Mouse (Mus musculus): ENCODE measurements at regions not wholly inside any gene's neighbourhood (a gene's known extent, or its start where the extent isn't known, plus 50 kb on each side); places are given as distances from the start of the nearest gene placed in this dataset.

DNA sequence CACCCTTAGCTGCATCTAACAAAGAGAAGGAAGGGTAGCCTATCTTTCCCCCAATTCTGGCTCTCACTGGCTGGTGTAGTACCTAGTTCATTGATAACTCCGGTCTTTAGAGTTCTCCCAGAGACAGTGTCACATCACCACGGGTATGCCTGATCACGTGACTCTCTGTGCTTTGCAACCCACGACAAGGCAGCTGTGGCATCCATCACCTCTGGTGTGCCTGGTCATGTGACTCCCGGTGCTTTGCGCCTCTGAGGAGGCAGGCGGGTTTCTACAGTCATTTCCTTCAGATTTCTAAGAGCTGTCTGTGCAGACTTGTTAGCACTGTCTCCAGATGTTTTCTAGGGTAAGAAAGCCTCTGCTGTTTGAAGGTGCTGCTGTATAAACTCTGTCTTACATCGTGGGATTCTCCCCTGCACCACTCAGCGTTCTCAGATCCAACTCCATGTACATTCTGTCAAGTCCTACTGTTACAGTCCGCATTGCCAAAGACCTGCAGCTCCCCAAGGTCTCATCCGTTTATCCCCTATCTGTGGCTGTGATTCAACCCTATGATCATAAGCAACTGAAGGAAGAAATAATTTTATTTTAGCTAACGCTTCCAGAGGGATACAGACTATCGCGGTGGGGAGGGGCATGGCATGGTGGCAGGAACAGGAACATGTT lies 201.5 kb upstream of the Phyhipl start:
- DNase-seq (ENCODE audit: low read depth, low spot score), result no peak
- Histone ChIP-seq H3K79me2 (ENCODE audit: control insufficient read depth, insufficient read depth, low read length, poor library complexity) (no peaks in the 10 kb centered on the region), H3K4me3 (ENCODE audit: control insufficient read depth in 1 of 2, insufficient read depth in 1 of 2, low read depth in 2 of 2, low read length in 2 of 2) (no peak overlapping the region), H3K4me1 (ENCODE audit: control insufficient read depth in 1 of 2, insufficient read depth in 2 of 2, low read length in 2 of 2) (no peaks in the 10 kb centered on the region), H3K36me3 (ENCODE audit: control insufficient read depth in 1 of 2, insufficient read depth in 2 of 2, low read length in 2 of 2) (no peaks in the 10 kb centered on the region), H3K9me3 (replicated peaks; ENCODE audit: insufficient read depth, low read length) (no peaks in the 10 kb centered on the region), H3K9ac (ENCODE audit: control insufficient read depth, low read depth, low read length, poor library complexity, severe bottlenecking) (no peak overlapping the region), H3K27me3 (ENCODE audit: control insufficient read depth in 1 of 2, insufficient read depth in 2 of 2, low read length in 2 of 2) (no peaks in the 10 kb centered on the region), H3K27ac (ENCODE audit: control insufficient read depth, low read depth, low read length) (no peak overlapping the region)
- TF ChIP-seq ELF1 (IDR thresholded peaks at IDR 0.05; ENCODE audit: low read depth, low read length), result no peak
- TF ChIP-seq ZKSCAN1 (IDR thresholded peaks at IDR 0.05; ENCODE audit: low read depth, low read length), result no peak
- no peak for TF ChIP-seq RAD21 (IDR thresholded peaks at IDR 0.05; ENCODE audit: low read depth, low read length)
- no peak for TF ChIP-seq MYC (IDR thresholded peaks at IDR 0.05; ENCODE audit: low read depth, low read length)
- TF ChIP-seq ZNF384 (IDR thresholded peaks at IDR 0.05; ENCODE audit: low read depth, low read length), result no peak
- no peak for TF ChIP-seq MYB (IDR thresholded peaks at IDR 0.05; ENCODE audit: low read depth, low read length)
- TF ChIP-seq POLR2AphosphoS2 (IDR thresholded peaks at IDR 0.05; ENCODE audit: low read length), result no peak
- no peak for TF ChIP-seq MAZ (IDR thresholded peaks at IDR 0.05; ENCODE audit: low read depth, low read length)
- no peak for TF ChIP-seq SMC3 (IDR thresholded peaks at IDR 0.05; ENCODE audit: low read depth, low read length)
- TF ChIP-seq POLR2AphosphoS5 (IDR thresholded peaks at IDR 0.05; ENCODE audit: borderline replicate concordance, low read depth, low read length), result no peak
- TF ChIP-seq MAX (IDR thresholded peaks at IDR 0.05; ENCODE audit: low read length), result no peak
- TF ChIP-seq KAT2A (conservative IDR thresholded peaks at IDR 0.05; ENCODE audit: low read depth, low read length), result no peak
- TF ChIP-seq TCF12 (IDR thresholded peaks at IDR 0.05; ENCODE audit: low read depth, low read length), result no peak

DNA sequence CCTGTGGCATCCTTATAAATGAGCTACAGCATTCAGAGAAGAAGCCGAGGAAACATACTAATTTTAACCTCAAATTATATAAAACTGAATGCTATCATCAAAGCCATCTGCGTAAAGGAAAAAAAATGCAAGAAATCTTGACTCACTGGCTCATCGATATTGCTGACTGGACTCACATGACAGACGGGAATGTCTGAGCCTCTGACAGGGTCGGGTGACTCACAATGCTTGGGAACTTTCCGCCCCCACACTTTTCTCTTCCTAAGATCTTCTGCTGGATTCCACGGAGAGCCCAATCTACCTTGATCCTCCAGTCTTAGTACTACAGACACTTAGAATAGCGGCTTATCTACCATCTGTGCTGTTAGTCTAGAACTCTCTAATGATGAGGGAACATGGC lies 200.2 kb upstream of the Phyhipl start:
- H3K4me3 ChIP-seq (ENCODE audit: control insufficient read depth in 1 of 2, insufficient read depth in 1 of 2, low read depth in 2 of 2, low read length in 2 of 2), result no peak overlapping the region
- H3K9me3 ChIP-seq (replicated peaks; ENCODE audit: insufficient read depth, low read length), result no peaks in the 10 kb centered on the region
- H3K4me1 ChIP-seq (ENCODE audit: control insufficient read depth in 1 of 2, insufficient read depth in 2 of 2, low read length in 2 of 2), result no peaks in the 10 kb centered on the region
- H3K27ac ChIP-seq (ENCODE audit: control insufficient read depth, low read depth, low read length), result no peak overlapping the region
- H3K9ac ChIP-seq (ENCODE audit: control insufficient read depth, low read depth, low read length, poor library complexity, severe bottlenecking), result no peak overlapping the region
- no peak for DNase-seq (ENCODE audit: low read depth, low spot score)
- no peaks in the 10 kb centered on the region for H3K79me2 ChIP-seq (ENCODE audit: control insufficient read depth, insufficient read depth, low read length, poor library complexity)
- TF ChIP-seq RCOR1 (IDR thresholded peaks at IDR 0.05; ENCODE audit: low read depth, low read length), result no peak
- no peak for TF ChIP-seq MYC (IDR thresholded peaks at IDR 0.05; ENCODE audit: low read depth, low read length)
- TF ChIP-seq CHD1 (IDR thresholded peaks at IDR 0.05; ENCODE audit: low read depth, low read length), result no peak
- no peak for TF ChIP-seq MXI1 (IDR thresholded peaks at IDR 0.05; ENCODE audit: low read depth, low read length)
- no peak for TF ChIP-seq MAZ (IDR thresholded peaks at IDR 0.05; ENCODE audit: low read depth, low read length)
- no peaks in the 10 kb centered on the region for H3K36me3 ChIP-seq (ENCODE audit: control insufficient read depth in 1 of 2, insufficient read depth in 2 of 2, low read length in 2 of 2)
- no peaks in the 10 kb centered on the region for H3K27me3 ChIP-seq (ENCODE audit: control insufficient read depth in 1 of 2, insufficient read depth in 2 of 2, low read length in 2 of 2)

Data from MEL (cell line).